Mouse (Mus musculus): ENCODE data around the gene Ift88. TPM values are rescaled to one million over a fixed set of nuclear protein-coding genes. Genes with fewer than 3 reads are reported as not detected.

The Ift88 gene
- total and polyA plus RNA-seq, 3 experiments = 6.7 to 12.3 (median 8.1) TPM

DNA sequence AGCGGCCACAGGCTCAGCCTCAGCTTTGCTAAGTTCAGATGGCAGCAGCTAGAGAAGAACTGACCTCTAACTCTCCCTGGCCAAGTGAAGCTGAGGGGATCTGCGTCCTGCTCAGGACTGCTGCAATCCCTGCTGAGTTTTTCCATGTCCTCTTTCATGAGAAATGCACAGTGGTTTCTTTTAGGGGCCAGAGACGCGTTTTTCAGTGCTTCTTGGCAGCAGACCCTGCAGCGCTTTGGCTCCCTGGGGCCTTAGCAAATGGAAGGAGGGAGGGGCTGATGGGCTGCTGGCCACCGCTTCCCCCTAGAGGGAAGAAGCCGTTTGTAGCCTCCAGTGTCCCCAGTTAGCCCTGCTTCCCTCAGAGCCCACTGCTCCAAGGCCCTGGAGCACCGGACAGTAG lies 111.1 kb downstream of the Ift88 start:
- TF ChIP-seq CHD2 (IDR thresholded peaks at IDR 0.05; ENCODE audit: low read length) = no peak
- no peak for TF ChIP-seq ZNF384 (IDR thresholded peaks at IDR 0.05; ENCODE audit: low read depth, low read length)
- no peak for TF ChIP-seq UBTF (IDR thresholded peaks at IDR 0.05; ENCODE audit: low read depth, low read length)
- no peak for TF ChIP-seq ETS1 (conservative IDR thresholded peaks at IDR 0.05; ENCODE audit: low read depth, low read length)
- TF ChIP-seq ZKSCAN1 (IDR thresholded peaks at IDR 0.05; ENCODE audit: borderline replicate concordance, low read depth, low read length) = no peak
- no peak for TF ChIP-seq NRF1 (IDR thresholded peaks at IDR 0.05; ENCODE audit: low read depth, low read length)
- TF ChIP-seq BHLHE40 (IDR thresholded peaks at IDR 0.05; ENCODE audit: low read depth, low read length) = no peak
- no peak for TF ChIP-seq MAX (IDR thresholded peaks at IDR 0.05; ENCODE audit: low read length)
- TF ChIP-seq HCFC1 (IDR thresholded peaks at IDR 0.05; ENCODE audit: low read depth, low read length) = no peak
- TF ChIP-seq USF1 (IDR thresholded peaks at IDR 0.05; ENCODE audit: low read depth, low read length) = no peak
- no peak for TF ChIP-seq MAFK (IDR thresholded peaks at IDR 0.05; ENCODE audit: insufficient replicate concordance, low read length)
- TF ChIP-seq ZC3H11A (IDR thresholded peaks at IDR 0.05; ENCODE audit: low read depth, low read length) = no peak
- no peak for TF ChIP-seq POLR2AphosphoS2 (IDR thresholded peaks at IDR 0.05; ENCODE audit: low read depth, low read length)
- TF ChIP-seq SMC3 (IDR thresholded peaks at IDR 0.05; ENCODE audit: low read depth, low read length) = no peak
- TF ChIP-seq MEF2A (IDR thresholded peaks at IDR 0.05; ENCODE audit: borderline replicate concordance, low read depth, low read length) = no peak
- TF ChIP-seq POLR2A (IDR thresholded peaks at IDR 0.05; ENCODE audit: low read depth, low read length) = no peak
- TF ChIP-seq CHD1 (IDR thresholded peaks at IDR 0.05; ENCODE audit: low read depth, low read length) = no peak
- no peak for TF ChIP-seq JUN (IDR thresholded peaks at IDR 0.05; ENCODE audit: insufficient read depth, low read depth, low read length)
- Histone ChIP-seq H3K9me3 (replicated peaks; ENCODE audit: low read length) (no peaks in the 10 kb centered on the region), H3K27ac (ENCODE audit: insufficient read depth, low read depth) (no peak overlapping the region), H3K4me2 (ENCODE audit: insufficient read depth, low read depth, poor library complexity, severe bottlenecking) (no peak overlapping the region), H3K4me1 (ENCODE audit: control insufficient read depth in 1 of 2, insufficient read depth in 2 of 2) (peaks cover 0 to 9% of the 10 kb centered on the region in 2 experiments; a peak in 2 of 4 replicates), H3K79me2 (replicated peaks; ENCODE audit: control insufficient read depth, extremely low read depth, insufficient read depth, poor library complexity, severe bottlenecking) (no peaks in the 10 kb centered on the region), H3K9ac (ENCODE audit: insufficient read depth, low read depth) (no peak overlapping the region), H3K27me3 (replicated peaks) (peaks cover 3% of the 10 kb centered on the region), H3K36me3 (replicated peaks in 1 of 2; ENCODE audit: control insufficient read depth in 1 of 2, insufficient read depth in 1 of 2, low read length in 1 of 2) (no peaks in the 10 kb centered on the region), H3K4me3 (replicated peaks in 1 of 3; ENCODE audit: low read depth in 2 of 3, low read length in 2 of 3, poor library complexity in 1 of 3) (no peak overlapping the region)
- in situ Hi-C loops (cut with MboI; ENCODE audit: low pct_ligation_motif_present, low pct_unique_long_range_greater_than_20kb, low sequenced_read_pairs) (no loop called here), dilution Hi-C loops (cut with MboI; ENCODE audit: extremely low pct_ligation_motif_present, extremely low pct_unique_long_range_greater_than_20kb, low sequenced_read_pairs) (no loop called here)
- DNase-seq (ENCODE audit: extremely low read depth) = no peak

DNA sequence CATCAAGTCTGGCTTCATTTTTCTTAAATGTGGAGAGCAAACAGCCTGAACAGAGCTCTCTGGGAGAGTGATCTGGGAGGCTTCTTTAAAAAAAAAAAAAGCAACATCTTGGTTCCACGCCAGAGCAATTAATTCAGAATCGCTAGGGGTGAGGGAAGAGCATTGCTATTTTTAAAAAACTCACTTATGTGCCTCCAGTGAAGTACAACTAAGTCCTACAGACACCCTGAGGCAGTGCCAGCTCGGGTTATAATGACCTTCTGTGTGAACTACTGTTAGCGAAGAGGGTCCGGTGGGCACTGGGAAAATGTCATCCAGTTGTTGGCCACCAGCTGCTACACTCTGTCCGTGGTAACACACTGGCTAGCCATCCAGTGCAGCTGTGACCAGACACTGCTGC lies 111.8 kb downstream of the Ift88 start:
- TF ChIP-seq PAX5 (IDR thresholded peaks at IDR 0.05; ENCODE audit: low read length) = no peak
- no peak for TF ChIP-seq ZNF384 (IDR thresholded peaks at IDR 0.05; ENCODE audit: low read depth, low read length)
- TF ChIP-seq MEF2A (IDR thresholded peaks at IDR 0.05; ENCODE audit: borderline replicate concordance, low read depth, low read length) = no peak
- TF ChIP-seq POLR2AphosphoS2 (IDR thresholded peaks at IDR 0.05; ENCODE audit: low read depth, low read length) = no peak
- TF ChIP-seq MAFK (IDR thresholded peaks at IDR 0.05; ENCODE audit: insufficient replicate concordance, low read length) = no peak
- TF ChIP-seq KAT2A (IDR thresholded peaks at IDR 0.05; ENCODE audit: insufficient replicate concordance, low read length) = no peak
- TF ChIP-seq UBTF (IDR thresholded peaks at IDR 0.05; ENCODE audit: low read depth, low read length) = no peak
- no peak for TF ChIP-seq CHD2 (IDR thresholded peaks at IDR 0.05; ENCODE audit: low read length)
- TF ChIP-seq MXI1 (IDR thresholded peaks at IDR 0.05; ENCODE audit: low read depth, low read length) = no peak
- TF ChIP-seq NRF1 (IDR thresholded peaks at IDR 0.05; ENCODE audit: low read depth, low read length) = no peak
- no peak for TF ChIP-seq IRF4 (IDR thresholded peaks at IDR 0.05; ENCODE audit: low read depth, low read length)
- TF ChIP-seq CHD1 (IDR thresholded peaks at IDR 0.05; ENCODE audit: low read depth, low read length) = no peak
- no peak for TF ChIP-seq JUND (conservative IDR thresholded peaks at IDR 0.05; ENCODE audit: low read depth, low read length)
- TF ChIP-seq EP300 (IDR thresholded peaks at IDR 0.05; ENCODE audit: low read length) = no peak
- no peak for TF ChIP-seq HCFC1 (IDR thresholded peaks at IDR 0.05; ENCODE audit: low read depth, low read length)
- TF ChIP-seq ETS1 (conservative IDR thresholded peaks at IDR 0.05; ENCODE audit: low read depth, low read length) = no peak
- TF ChIP-seq POLR2A (IDR thresholded peaks at IDR 0.05; ENCODE audit: low read depth, low read length) = no peak
- TF ChIP-seq USF1 (IDR thresholded peaks at IDR 0.05; ENCODE audit: low read depth, low read length) = no peak
- Histone ChIP-seq H3K4me2 (ENCODE audit: insufficient read depth, low read depth, poor library complexity, severe bottlenecking) (no peak overlapping the region), H3K4me3 (replicated peaks in 1 of 3; ENCODE audit: low read depth in 2 of 3, low read length in 2 of 3, poor library complexity in 1 of 3) (no peak overlapping the region), H3K9ac (ENCODE audit: insufficient read depth, low read depth) (no peak overlapping the region), H3K79me2 (replicated peaks; ENCODE audit: control insufficient read depth, extremely low read depth, insufficient read depth, poor library complexity, severe bottlenecking) (no peaks in the 10 kb centered on the region), H3K4me1 (ENCODE audit: control insufficient read depth in 1 of 2, insufficient read depth in 2 of 2) (peaks cover 0 to 9% of the 10 kb centered on the region in 2 experiments; a peak in 2 of 4 replicates), H3K27ac (ENCODE audit: insufficient read depth, low read depth) (no peak overlapping the region), H3K9me3 (replicated peaks; ENCODE audit: low read length) (no peaks in the 10 kb centered on the region), H3K27me3 (replicated peaks) (peaks cover 3% of the 10 kb centered on the region), H3K36me3 (replicated peaks in 1 of 2; ENCODE audit: control insufficient read depth in 1 of 2, insufficient read depth in 1 of 2, low read length in 1 of 2) (no peaks in the 10 kb centered on the region)
- DNase-seq (ENCODE audit: extremely low read depth) = no peak
- dilution Hi-C loops (cut with MboI; ENCODE audit: extremely low pct_ligation_motif_present, extremely low pct_unique_long_range_greater_than_20kb, low sequenced_read_pairs) (no loop called here), in situ Hi-C loops (cut with MboI; ENCODE audit: low pct_ligation_motif_present, low pct_unique_long_range_greater_than_20kb, low sequenced_read_pairs) (no loop called here)
